Mouse (Mus musculus): ENCODE measurements at regions not wholly inside any gene's neighbourhood (a gene's known extent, or its start where the extent isn't known, plus 50 kb on each side); places are given as distances from the start of the nearest gene placed in this dataset.

- TF ChIP-seq CTCF (IDR thresholded peaks at IDR 0.05; ENCODE audit: extremely low read depth, insufficient read depth, insufficient read length, insufficient replicate concordance) (no peak), POLR2A (IDR thresholded peaks at IDR 0.05; ENCODE audit: low read depth, low read length) (no peak)
Measured at GRCm38 (mm10) chr2:159676845-159677244, 657.1 kb downstream of the Gm826 start.
